Mouse (Mus musculus): ENCODE measurements around the gene Syna.

GRCm38 (mm10) chr5:134528488-134528887, 31.5 kb downstream of the Syna start:
- TF ChIP-seq GATA1 (IDR thresholded peaks at IDR 0.05; ENCODE audit: low read length) (no peak), TAL1 (IDR thresholded peaks at IDR 0.05; ENCODE audit: low read length) (no peak)

Measured in erythroblast, embryonic 14.5 days (primary cell).